Mouse (Mus musculus): ENCODE data around the gene Crybb3. TPM values are rescaled to one million over a fixed set of nuclear protein-coding genes. Genes with fewer than 3 reads are reported as not detected.

Crybb3 gene
- 6.3 and 7.8 TPM in 2 replicates for polyA plus RNA-seq (2012; rRNA removed)

DNA sequence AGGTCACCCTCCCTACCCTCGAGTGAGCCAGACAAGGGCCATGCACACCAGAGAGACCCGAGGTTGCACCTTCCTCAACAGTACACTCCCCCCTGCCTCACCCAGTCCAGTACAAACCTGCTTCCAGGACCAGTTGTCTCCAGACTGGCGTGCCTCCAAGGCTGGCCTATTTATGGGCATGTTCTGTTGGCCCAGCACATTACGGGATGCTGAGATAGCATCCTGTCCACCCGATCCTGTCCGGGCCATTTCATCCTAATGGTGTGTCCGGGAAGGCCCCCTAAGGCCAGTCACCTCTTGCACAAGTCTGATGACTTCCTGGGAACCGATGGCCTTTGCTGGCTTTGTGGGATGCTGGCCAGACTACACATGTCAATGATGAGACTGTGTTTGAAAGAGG is at the start of gene Crybb3:
Gene Crybb3 (minus strand): TSS at position 146 of the 400 bp plus-strand sequence.

DNA sequence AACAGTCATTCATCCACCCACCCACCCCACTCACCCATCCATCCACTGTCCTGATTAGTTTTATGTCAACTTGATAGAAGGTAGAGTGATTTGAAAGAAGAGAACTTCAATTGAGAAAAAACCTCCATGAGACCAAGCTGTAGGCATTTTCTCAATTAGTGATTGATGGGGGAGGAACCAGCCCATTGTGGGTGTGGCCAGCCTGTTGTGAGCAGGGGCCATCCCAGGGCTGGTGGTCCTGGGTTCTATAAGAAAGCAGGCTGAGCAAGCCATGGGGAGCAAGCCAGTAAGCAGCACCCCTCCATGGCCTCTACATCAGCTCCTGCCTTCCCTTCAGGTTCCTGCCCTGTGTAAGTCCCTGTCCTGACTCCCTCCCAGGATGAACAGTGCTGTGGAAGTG is 11.4 kb downstream of the Crybb3 start, which contains the start of gene Crybb2:
Gene Crybb2 (minus strand): TSS at position 101 of the 400 bp plus-strand sequence.

Other genes starting within 250 kb of the Crybb3 start
- gene Myo18b, start 185.2 kb downstream of the Crybb3 start, polyA plus RNA-seq (2012; rRNA removed), result 0.79 and 0.90 TPM in 2 replicates
- gene Grk3, start 65.8 kb downstream of the Crybb3 start, polyA plus RNA-seq (2012; rRNA removed), result 5.9 and 6.4 TPM in 2 replicates
- not detected in 2 replicates for gene Crybb2, start 11.5 kb downstream of the Crybb3 start, polyA plus RNA-seq (2012; rRNA removed)
- gene 2900026A02Rik, start 139.7 kb upstream of the Crybb3 start, polyA plus RNA-seq (2012; rRNA removed), result 39.3 and 41.8 TPM in 2 replicates
- 0.07 TPM in 1 of 2 replicates, not detected in the other for gene Tmem211, start 145.3 kb upstream of the Crybb3 start, polyA plus RNA-seq (2012; rRNA removed)
- gene Sgsm1, start 229.2 kb upstream of the Crybb3 start, polyA plus RNA-seq (2012; rRNA removed), result 19.1 and 19.8 TPM in 2 replicates